In the genomic region with DNA sequence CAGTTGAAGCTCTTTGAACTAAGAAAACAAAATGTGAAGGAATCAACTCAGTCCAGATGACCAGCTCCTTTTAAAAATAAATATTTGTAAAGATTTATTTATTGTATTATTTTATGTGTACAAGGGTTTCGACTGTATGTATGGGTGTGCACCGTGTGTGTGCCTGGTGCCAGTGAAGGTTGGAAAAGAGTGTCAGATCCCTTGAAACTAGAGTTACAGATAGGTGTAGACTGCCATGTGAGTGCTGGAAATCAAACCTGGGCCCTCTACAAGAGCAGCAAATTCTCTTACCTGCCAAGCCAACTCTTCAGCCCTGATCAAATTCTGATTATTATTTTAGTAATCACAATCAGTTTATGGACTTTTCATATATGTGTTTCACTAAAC, we compare ENCODE assay signal across 27 mouse cellular contexts.
DNase-seq lines count a peak whose midpoint lies in the region; ATAC-seq lines count a peak whose summit lies in the region.
"Had no signal": no experiment of that assay in that cellular context is flagged by ENCODE, and none has a peak within 500 bp of the region (broad histone marks: within the 10 kb centered on the region; RNA-seq: fewer than 3 reads in every experiment).

No protein-coding gene starts in this region.

- no peak overlapping the region for H3K4me2 ChIP-seq in midbrain, embryonic 12.5 days (replicated peaks)
- H3K4me2 ChIP-seq in midbrain, embryonic 16.5 days (ENCODE audit: low read length), result no peak overlapping the region
- no peak overlapping the region for H3K4me2 ChIP-seq in neural tube, embryonic 12.5 days (replicated peaks)
- H3K4me2 ChIP-seq in neural tube, embryonic 15.5 days, result no peak overlapping the region
- H3K4me2 ChIP-seq in hindbrain, embryonic 13.5 days, result no peak overlapping the region
- H3K4me2 ChIP-seq: embryonic facial prominence, embryonic 13.5 days; forebrain, embryonic 12.5 days; forebrain, embryonic 15.5 days; heart, embryonic 12.5 days; heart, embryonic 15.5 days; hindbrain, embryonic 15.5 days had no signal

- H3K27ac ChIP-seq in midbrain, embryonic 12.5 days (replicated peaks), result no peak overlapping the region
- H3K27ac ChIP-seq in midbrain, embryonic 16.5 days (ENCODE audit: low read length), result no peak overlapping the region
- H3K27ac ChIP-seq in neural tube, embryonic 12.5 days, result no peak overlapping the region
- H3K27ac ChIP-seq in neural tube, embryonic 15.5 days (replicated peaks), result no peak overlapping the region
- H3K27ac ChIP-seq in hindbrain, embryonic 13.5 days, result peak overlapping the region; percentile 25; the same call in 1 of the 2 replicates
- H3K27ac ChIP-seq in limb, embryonic 10.5 days, result peak overlapping the region; percentile 64; the same call in 1 of the 2 replicates
- H3K27ac ChIP-seq: embryonic facial prominence, embryonic 10.5 days; embryonic facial prominence, embryonic 13.5 days; forebrain, embryonic 12.5 days; forebrain, embryonic 15.5 days; heart, embryonic 15.5 days; hindbrain, embryonic 15.5 days had no signal

- H3K9me3 ChIP-seq in midbrain, embryonic 12.5 days, result no peaks in the 10 kb centered on the region
- H3K9me3 ChIP-seq in midbrain, embryonic 16.5 days (replicated peaks; ENCODE audit: control insufficient read depth, low read length, poor library complexity, severe bottlenecking), result no peaks in the 10 kb centered on the region
- H3K9me3 ChIP-seq in neural tube, embryonic 12.5 days, result no peaks in the 10 kb centered on the region
- H3K9me3 ChIP-seq in neural tube, embryonic 15.5 days (replicated peaks), result no peaks in the 10 kb centered on the region
- H3K9me3 ChIP-seq in hindbrain, embryonic 13.5 days, result no peaks in the 10 kb centered on the region
- H3K9me3 ChIP-seq in limb, embryonic 10.5 days (replicated peaks), result no peaks in the 10 kb centered on the region
- H3K9me3 ChIP-seq: embryonic facial prominence, embryonic 10.5 days; embryonic facial prominence, embryonic 13.5 days; forebrain, embryonic 12.5 days; forebrain, embryonic 15.5 days; heart, embryonic 12.5 days; heart, embryonic 15.5 days; hindbrain, embryonic 15.5 days had no signal

- DNase-seq in limb, embryonic 10.5 days (ENCODE audit: low spot score), result no peak
- no peak for DNase-seq in adipocyte (ENCODE audit: low spot score)
- DNase-seq in cerebellum, adult 9-10 months, result no peak
- DNase-seq: adrenal gland, adult 8-10 months; adrenal gland, postnatal 25 days; cerebellum, adult 18-20 months; cerebellum, adult 9-11 months; cerebellum, postnatal 25 days; gastrocnemius, postnatal 25 days; heart, adult 18-20 months; heart, postnatal 10 days; heart, postnatal 36 days had no signal

- H3K36me3 ChIP-seq in midbrain, embryonic 12.5 days, result no peaks in the 10 kb centered on the region
- no peaks in the 10 kb centered on the region for H3K36me3 ChIP-seq in midbrain, embryonic 16.5 days (ENCODE audit: control insufficient read depth, insufficient read depth, low read length)
- no peaks in the 10 kb centered on the region for H3K36me3 ChIP-seq in neural tube, embryonic 12.5 days
- no peaks in the 10 kb centered on the region for H3K36me3 ChIP-seq in neural tube, embryonic 15.5 days
- no peaks in the 10 kb centered on the region for H3K36me3 ChIP-seq in hindbrain, embryonic 13.5 days
- H3K36me3 ChIP-seq in limb, embryonic 10.5 days, result no peaks in the 10 kb centered on the region
- H3K36me3 ChIP-seq: embryonic facial prominence, embryonic 10.5 days; embryonic facial prominence, embryonic 13.5 days; forebrain, embryonic 12.5 days; forebrain, embryonic 15.5 days; heart, embryonic 12.5 days; heart, embryonic 15.5 days; hindbrain, embryonic 15.5 days had no signal

- WGBS in midbrain, embryonic 12.5 days, result 90% methylated on average over 2 of the region's 2 CpGs
- WGBS in midbrain, embryonic 16.5 days, result 86% methylated on average over 2 of the region's 2 CpGs
- 88% methylated on average over 2 of the region's 2 CpGs for WGBS in neural tube, embryonic 12.5 days
- WGBS in neural tube, embryonic 15.5 days, result 78% methylated on average over 2 of the region's 2 CpGs
- 85% methylated on average over 2 of the region's 2 CpGs for WGBS in hindbrain, embryonic 13.5 days
- WGBS in limb, embryonic 10.5 days, result 67% methylated on average over 2 of the region's 2 CpGs

- H3K9ac ChIP-seq in midbrain, embryonic 12.5 days (replicated peaks), result no peak overlapping the region
- H3K9ac ChIP-seq in midbrain, embryonic 16.5 days (ENCODE audit: low read depth, low read length), result no peak overlapping the region
- H3K9ac ChIP-seq in neural tube, embryonic 12.5 days, result no peak overlapping the region
- H3K9ac ChIP-seq in neural tube, embryonic 15.5 days (replicated peaks), result no peak overlapping the region
- no peak overlapping the region for H3K9ac ChIP-seq in hindbrain, embryonic 13.5 days
- H3K9ac ChIP-seq: embryonic facial prominence, embryonic 13.5 days; forebrain, embryonic 12.5 days; forebrain, embryonic 15.5 days; heart, embryonic 12.5 days; heart, embryonic 15.5 days; hindbrain, embryonic 15.5 days had no signal

- peaks cover 8% of the 10 kb centered on the region; the same call in 1 of the 2 replicates for H3K4me1 ChIP-seq in midbrain, embryonic 12.5 days
- no peaks in the 10 kb centered on the region for H3K4me1 ChIP-seq in midbrain, embryonic 16.5 days (ENCODE audit: control insufficient read depth, insufficient read depth, low read length)
- H3K4me1 ChIP-seq in neural tube, embryonic 12.5 days, result peaks cover 9% of the 10 kb centered on the region
- H3K4me1 ChIP-seq in neural tube, embryonic 15.5 days, result peaks cover 4% of the 10 kb centered on the region; the same call in 1 of the 2 replicates
- peaks cover 15% of the 10 kb centered on the region for H3K4me1 ChIP-seq in hindbrain, embryonic 13.5 days (replicated peaks)
- H3K4me1 ChIP-seq in limb, embryonic 10.5 days, result peaks cover 36% of the 10 kb centered on the region
- H3K4me1 ChIP-seq: heart, embryonic 12.5 days; heart, embryonic 15.5 days had no signal

- no peaks in the 10 kb centered on the region for H3K27me3 ChIP-seq in midbrain, embryonic 12.5 days
- H3K27me3 ChIP-seq in midbrain, embryonic 16.5 days (ENCODE audit: control insufficient read depth, insufficient read depth, low read depth, low read length), result no peaks in the 10 kb centered on the region
- no peaks in the 10 kb centered on the region for H3K27me3 ChIP-seq in neural tube, embryonic 12.5 days (replicated peaks)
- H3K27me3 ChIP-seq in neural tube, embryonic 15.5 days (replicated peaks), result no peaks in the 10 kb centered on the region
- no peaks in the 10 kb centered on the region for H3K27me3 ChIP-seq in hindbrain, embryonic 13.5 days
- no peaks in the 10 kb centered on the region for H3K27me3 ChIP-seq in limb, embryonic 10.5 days (ENCODE audit: low read depth, poor library complexity, severe bottlenecking)
- H3K27me3 ChIP-seq: embryonic facial prominence, embryonic 13.5 days; forebrain, embryonic 12.5 days; forebrain, embryonic 15.5 days; heart, embryonic 12.5 days; heart, embryonic 15.5 days; hindbrain, embryonic 15.5 days had no signal

- ATAC-seq in midbrain, embryonic 12.5 days (ENCODE audit: low FRiP score, low read depth), result 0 out of 2 replicates have a peak, but pooled peaks have one; percentile 19
- no peak; the same call in 1 of the 2 replicates for ATAC-seq in midbrain, embryonic 16.5 days
- ATAC-seq in neural tube, embryonic 12.5 days (ENCODE audit: low FRiP score, low read depth), result peak; percentile 61; the same call in 1 of the 2 replicates
- no peak for ATAC-seq in neural tube, embryonic 15.5 days (ENCODE audit: low FRiP score)
- ATAC-seq in hindbrain, embryonic 13.5 days (ENCODE audit: low FRiP score), result no peak; the same call in 1 of the 2 replicates
- ATAC-seq: CD4-positive, CD25-positive, alpha-beta regulatory T cell, adult 4 months; forebrain, embryonic 15.5 days; inflammation-experienced regulatory T-cells, adult 6 months had no signal

- H3K4me3 ChIP-seq in midbrain, embryonic 12.5 days, result no peak overlapping the region
- no peak overlapping the region for H3K4me3 ChIP-seq in midbrain, embryonic 16.5 days (ENCODE audit: low read depth, low read length)
- H3K4me3 ChIP-seq in neural tube, embryonic 12.5 days, result no peak overlapping the region
- no peak overlapping the region for H3K4me3 ChIP-seq in neural tube, embryonic 15.5 days (replicated peaks)
- H3K4me3 ChIP-seq in hindbrain, embryonic 13.5 days, result no peak overlapping the region
- no peak overlapping the region for H3K4me3 ChIP-seq in limb, embryonic 10.5 days
- H3K4me3 ChIP-seq: embryonic facial prominence, embryonic 10.5 days; embryonic facial prominence, embryonic 13.5 days; erythroblast, embryonic 14.5 days; forebrain, embryonic 12.5 days; forebrain, embryonic 15.5 days; heart, embryonic 12.5 days; heart, embryonic 15.5 days; hindbrain, embryonic 15.5 days had no signal

Comparison
In these comparisons a context has a peak if more than half of its experiments do, and no peak if none do; other contexts are left out.
1. ATAC-seq: peak in midbrain, embryonic 12.5 days (single experiment) and neural tube, embryonic 12.5 days (single experiment); none in midbrain, embryonic 16.5 days (single experiment), neural tube, embryonic 15.5 days (single experiment) and hindbrain, embryonic 13.5 days (single experiment).
2. H3K27ac ChIP-seq: peak in hindbrain, embryonic 13.5 days (single experiment) and limb, embryonic 10.5 days (single experiment); none in midbrain, embryonic 12.5 days (single experiment), midbrain, embryonic 16.5 days (single experiment), neural tube, embryonic 12.5 days (single experiment) and neural tube, embryonic 15.5 days (single experiment).